13 mouse cellular contexts compared by ENCODE assay signal in the genomic region with DNA sequence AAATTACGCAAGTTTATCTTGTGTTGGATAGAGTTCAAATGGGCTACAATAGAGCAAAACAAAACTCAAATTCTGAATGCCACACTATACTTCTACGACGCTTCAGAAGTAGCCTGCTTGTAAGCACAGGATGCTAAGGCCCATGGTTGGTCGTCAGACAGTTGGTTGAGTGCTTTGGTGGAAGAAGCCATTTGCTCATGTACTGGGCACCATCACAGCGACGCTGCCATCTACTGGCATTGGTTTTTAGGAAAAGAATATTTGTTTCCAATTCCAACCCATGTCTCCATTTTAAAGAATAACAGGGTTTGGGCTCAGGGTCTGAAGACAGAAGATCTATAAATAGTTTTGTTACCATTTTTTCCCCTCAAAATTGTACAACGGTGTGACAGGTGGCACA.
DNase-seq lines count a peak whose midpoint lies in the region; ATAC-seq and TF ChIP-seq lines count a peak whose summit lies in the region.
"Had no signal": no experiment of that assay in that cellular context is flagged by ENCODE, and none has a peak within 500 bp of the region (broad histone marks: within the 10 kb centered on the region; RNA-seq: fewer than 3 reads in every experiment).

No protein-coding gene starts in this region.

- H3K9ac ChIP-seq in forebrain, embryonic 15.5 days (replicated peaks): no peak overlapping the region
- H3K9ac ChIP-seq in forebrain, embryonic 16.5 days (replicated peaks; ENCODE audit: low read depth, low read length): no peak overlapping the region
- H3K9ac ChIP-seq: embryonic facial prominence, embryonic 13.5 days; limb, embryonic 15.5 days had no signal

- CTCF ChIA-PET in Patski (lab: Charles Lee): interaction anchor here (0.6 to 1.0 kb wide), 3 partner anchors 9 to 22 kb away, joined by 3 to 4 read pairs (median 3); no protein-coding TSS in a partner anchor

- TF ChIP-seq CTCF in Patski (IDR thresholded peaks at IDR 0.05): peak; percentile 45

- no peak overlapping the region for H3K27ac ChIP-seq in forebrain, embryonic 15.5 days (replicated peaks)
- no peak overlapping the region for H3K27ac ChIP-seq in forebrain, embryonic 16.5 days (ENCODE audit: low read length)
- H3K27ac ChIP-seq: embryonic facial prominence, embryonic 13.5 days; limb, embryonic 15.5 days had no signal

- intact Hi-C loops in left cerebral cortex, postnatal 10 days (cut with DNase I): no loop called here

- ATAC-seq in forebrain, embryonic 15.5 days (replicated peaks): 0 out of 2 replicates have a peak, but pooled peaks have one; percentile 53
- ATAC-seq in forebrain, embryonic 16.5 days: no peak
- ATAC-seq in Patski: no peak

- POLR2A ChIA-PET in Patski (lab: Charles Lee): no interaction called here

- H3K27me3 ChIP-seq in forebrain, embryonic 15.5 days: no peaks in the 10 kb centered on the region
- H3K27me3 ChIP-seq in forebrain, embryonic 16.5 days (replicated peaks; ENCODE audit: control insufficient read depth, insufficient read depth, low read length): no peaks in the 10 kb centered on the region
- H3K27me3 ChIP-seq in Patski: peaks cover 28% of the 10 kb centered on the region
- H3K27me3 ChIP-seq: CH12.LX; embryonic facial prominence, embryonic 13.5 days; limb, embryonic 15.5 days; megakaryocyte, embryonic 14.5 days had no signal

- in situ Hi-C loops in Patski (cut with MboI; ENCODE audit: low pct_unique_long_range_greater_than_20kb): no loop called here

- H3K4me3 ChIP-seq in forebrain, embryonic 15.5 days: no peak overlapping the region
- no peak overlapping the region for H3K4me3 ChIP-seq in forebrain, embryonic 16.5 days (replicated peaks; ENCODE audit: low read length)
- H3K4me3 ChIP-seq: embryonic facial prominence, embryonic 13.5 days; limb, embryonic 15.5 days; megakaryocyte, embryonic 14.5 days had no signal

- H3K36me3 ChIP-seq in forebrain, embryonic 15.5 days: no peaks in the 10 kb centered on the region
- H3K36me3 ChIP-seq in forebrain, embryonic 16.5 days (ENCODE audit: control insufficient read depth, insufficient read depth): no peaks in the 10 kb centered on the region
- H3K36me3 ChIP-seq: embryonic facial prominence, embryonic 13.5 days; limb, embryonic 15.5 days had no signal

- H3K4me1 ChIP-seq in forebrain, embryonic 15.5 days: no peaks in the 10 kb centered on the region
- H3K4me1 ChIP-seq in forebrain, embryonic 16.5 days (replicated peaks; ENCODE audit: control insufficient read depth, insufficient read depth, low read length): no peaks in the 10 kb centered on the region
- H3K4me1 ChIP-seq: embryonic facial prominence, embryonic 13.5 days; limb, embryonic 15.5 days; megakaryocyte, embryonic 14.5 days had no signal

- H3K4me2 ChIP-seq in forebrain, embryonic 15.5 days (replicated peaks): no peak overlapping the region
- no peak overlapping the region for H3K4me2 ChIP-seq in forebrain, embryonic 16.5 days (ENCODE audit: low read length)
- H3K4me2 ChIP-seq: embryonic facial prominence, embryonic 13.5 days; limb, embryonic 15.5 days had no signal

- 67% methylated on average over 7 of the region's 7 CpGs for WGBS in forebrain, embryonic 15.5 days
- 69% methylated on average over 7 of the region's 7 CpGs for WGBS in forebrain, embryonic 16.5 days

- no peaks in the 10 kb centered on the region for H3K9me3 ChIP-seq in forebrain, embryonic 15.5 days
- H3K9me3 ChIP-seq in forebrain, embryonic 16.5 days (ENCODE audit: control insufficient read depth, low read length): no peaks in the 10 kb centered on the region
- H3K9me3 ChIP-seq: embryonic facial prominence, embryonic 13.5 days; limb, embryonic 15.5 days had no signal

- DNase-seq in kidney, postnatal 10 days: peak; percentile 19
- no peak for DNase-seq in kidney, adult 8-10 months
- peak; percentile 45 for DNase-seq in 3T3-L1 (ENCODE audit: low read depth, low spot score)
- DNase-seq in Patski (ENCODE audit: low read depth, low spot score): no peak
- DNase-seq in frontal cortex, postnatal 25 days (ENCODE audit: low spot score in 2 of 2): no peak
- no peak for DNase-seq in left cerebral cortex, postnatal 10 days (ENCODE audit: extremely low spot score in 1 of 2, low spot score in 2 of 2)
- DNase-seq: layer of hippocampus, adult 9-11 months had no signal

Comparison
In these comparisons a context has a peak if more than half of its experiments do, and no peak if none do; other contexts are left out.
1. DNase-seq: peak in kidney, postnatal 10 days (single experiment) and 3T3-L1 (single experiment); none in kidney, adult 8-10 months (0 of 2), Patski (single experiment), frontal cortex, postnatal 25 days (0 of 2) and left cerebral cortex, postnatal 10 days (0 of 2).